Mouse (Mus musculus): ENCODE data around the gene Eps15.
"Not testable (repeated sequence)": the region's sequence is repeated elsewhere in the genome, so short reads cannot be mapped to it uniquely, and the experiment has no call there.

Gene Eps15

GRCm38 (mm10) chr4:109400366-109400980 is 120.4 kb downstream of the Eps15 start:
- no peak for DNase-seq (ENCODE audit: low read depth)

- no peak for DNase-seq (ENCODE audit: low read depth)
Measured at GRCm38 (mm10) chr4:109401176-109401689, 121.2 kb downstream of the Eps15 start.

- DNase-seq (ENCODE audit: low read depth), result not testable (repeated sequence)
Measured at GRCm38 (mm10) chr4:109404908-109405307, 124.8 kb downstream of the Eps15 start.

- no peak for DNase-seq (ENCODE audit: low read depth)
Measured at GRCm38 (mm10) chr4:109405415-109405814, 125.3 kb downstream of the Eps15 start.

GRCm38 (mm10) chr4:109406054-109406485 is 126.0 kb downstream of the Eps15 start:
- DNase-seq (ENCODE audit: low read depth), result peak; percentile 27

GRCm38 (mm10) chr4:109406486-109407175 is 126.6 kb downstream of the Eps15 start, which contains the start of gene Ttc39a:
Gene Ttc39a (plus strand): TSS chr4:109406623.
- DNase-seq (ENCODE audit: low read depth), result peak; percentile 20

- DNase-seq (ENCODE audit: low read depth), result no peak
Measured at GRCm38 (mm10) chr4:109407176-109407520, 127.1 kb downstream of the Eps15 start.

- DNase-seq (ENCODE audit: low read depth), result no peak
Measured at GRCm38 (mm10) chr4:109407701-109408485, 127.8 kb downstream of the Eps15 start.

GRCm38 (mm10) chr4:109410681-109411376 is 130.8 kb downstream of the Eps15 start:
- DNase-seq (ENCODE audit: low read depth), result no peak

- DNase-seq (ENCODE audit: low read depth), result no peak
Measured at GRCm38 (mm10) chr4:109411377-109411967, 131.4 kb downstream of the Eps15 start.

GRCm38 (mm10) chr4:109412233-109412632 is 132.2 kb downstream of the Eps15 start:
- DNase-seq (ENCODE audit: low read depth), result no peak

GRCm38 (mm10) chr4:109417998-109418397 is 137.9 kb downstream of the Eps15 start:
- DNase-seq (ENCODE audit: low read depth), result no peak

- no peak for DNase-seq (ENCODE audit: low read depth)
Measured at GRCm38 (mm10) chr4:109419017-109419416, 138.9 kb downstream of the Eps15 start.

GRCm38 (mm10) chr4:109419563-109419962 is 139.5 kb downstream of the Eps15 start:
- DNase-seq (ENCODE audit: low read depth), result no peak

- no peak for DNase-seq (ENCODE audit: low read depth)
Measured at GRCm38 (mm10) chr4:109420138-109420795, 140.2 kb downstream of the Eps15 start.

- DNase-seq (ENCODE audit: low read depth), result no peak
Measured at GRCm38 (mm10) chr4:109421608-109422007, 141.5 kb downstream of the Eps15 start.

- no peak for DNase-seq (ENCODE audit: low read depth)
Measured at GRCm38 (mm10) chr4:109422436-109422835, 142.4 kb downstream of the Eps15 start.

- no peak for DNase-seq (ENCODE audit: low read depth)
Measured at GRCm38 (mm10) chr4:109423438-109423837, 143.4 kb downstream of the Eps15 start.

- DNase-seq (ENCODE audit: low read depth), result no peak
Measured at GRCm38 (mm10) chr4:109427058-109427457, 147.0 kb downstream of the Eps15 start.

- DNase-seq (ENCODE audit: low read depth), result no peak
Measured at GRCm38 (mm10) chr4:109430250-109430649, 150.2 kb downstream of the Eps15 start.

- no peak for DNase-seq (ENCODE audit: low read depth)
Measured at GRCm38 (mm10) chr4:109430854-109431253, 150.8 kb downstream of the Eps15 start.
